Mouse (Mus musculus) gastrocnemius, postnatal 10 days (tissue): ENCODE measurements around the gene Il12rb1. TPM values are rescaled to one million over a fixed set of nuclear protein-coding genes. Genes with fewer than 3 reads are reported as not detected.
A peak's percentile ranks its signal among the peaks of the same experiment; 100 is the strongest.

Experiments used
- DNase-seq: peaks from one replicate; pipeline ENCODE4 v3.0.0; 2021; ENCODE audit warnings: mixed read lengths
- microRNA-seq, 2 experiments: library from miRNA; unstranded; fragments of <30 nt; microRNA quantifications; one replicate each; pipeline ENCODE4 v1.2.0; 2021
- total RNA-seq, 2 experiments: library from RNA; stranded (reverse); gene quantifications; 2 replicates each; pipeline ENCODE4 v1.2.3; 2021

The Il12rb1 gene
- total RNA-seq, 2 experiments from 2014 or later, result 0.16 to 0.23 TPM

GRCm38 (mm10) chr8:70852595-70853231 is 44.5 kb downstream of the Il12rb1 start:
- no peak for DNase-seq

GRCm38 (mm10) chr8:70853863-70854262 is 45.6 kb downstream of the Il12rb1 start:
- no peak for DNase-seq

GRCm38 (mm10) chr8:70856028-70856427 is 47.8 kb downstream of the Il12rb1 start:
- DNase-seq, result no peak

GRCm38 (mm10) chr8:70856541-70857197 is 48.4 kb downstream of the Il12rb1 start:
- DNase-seq, result peak; percentile 71

- DNase-seq, result no peak
These were observed 49.3 kb downstream of the Il12rb1 start for GRCm38 (mm10) chr8:70857516-70857915.

GRCm38 (mm10) chr8:70862824-70863641 is 54.8 kb downstream of the Il12rb1 start, which contains the start of gene Kcnn1:
Gene Kcnn1, minus strand, starts transcription at chr8:70863258.
- DNase-seq, result no peak

GRCm38 (mm10) chr8:70863956-70864711 is 55.9 kb downstream of the Il12rb1 start:
- DNase-seq, result no peak

- DNase-seq, result no peak
These were observed 56.5 kb downstream of the Il12rb1 start for GRCm38 (mm10) chr8:70864712-70865221.

GRCm38 (mm10) chr8:70865350-70866000 is 57.2 kb downstream of the Il12rb1 start:
- peak; percentile 97 for DNase-seq

- DNase-seq, result no peak
These were observed 57.8 kb downstream of the Il12rb1 start for GRCm38 (mm10) chr8:70866001-70866520.

GRCm38 (mm10) chr8:70866566-70866965 is 58.3 kb downstream of the Il12rb1 start:
- no peak for DNase-seq

- no peak for DNase-seq
These were observed 60.4 kb downstream of the Il12rb1 start for GRCm38 (mm10) chr8:70868559-70869198.

- DNase-seq, result no peak
These were observed 60.9 kb downstream of the Il12rb1 start for GRCm38 (mm10) chr8:70869199-70869571.

- DNase-seq, result peak; percentile 73
These were observed 61.4 kb downstream of the Il12rb1 start for GRCm38 (mm10) chr8:70869601-70870041.

Small RNAs within 50 kb of the gene (microRNA-seq; reads per million reads assigned to microRNA genes)
- gene Mir7240, result 0 reads per million in 2 experiments

Other genes starting within 250 kb of the Il12rb1 start
- gene Isyna1, start 214.1 kb upstream of the Il12rb1 start, total RNA-seq, result 10 to 100 TPM; 30.0 to 31.6 TPM
- gene Ssbp4, start 199.6 kb upstream of the Il12rb1 start, total RNA-seq, result 10 to 100 TPM; 31.1 to 40.1 TPM
- gene Lrrc25, start 192.3 kb upstream of the Il12rb1 start, total RNA-seq, result 1 to 10 TPM; 1.2 to 3.0 TPM
- gene Gdf15, start 176.0 kb upstream of the Il12rb1 start, total RNA-seq, result not detected
- gene Pgpep1, start 148.1 kb upstream of the Il12rb1 start, total RNA-seq, result 10 to 100 TPM; 22.5 to 23.4 TPM
- 10 to 100 TPM; 82.3 to 83.0 TPM for gene Lsm4, start 135.2 kb upstream of the Il12rb1 start, total RNA-seq
- 100 to 1,000 TPM in 1 of 2 experiments, 10 to 100 TPM in 1; 79.2 to 130 TPM for gene Jund, start 109.5 kb upstream of the Il12rb1 start, total RNA-seq
- not detected for gene Iqcn, start 105.0 kb upstream of the Il12rb1 start, total RNA-seq
- gene Gm3336, start 89.9 kb upstream of the Il12rb1 start, total RNA-seq, result not detected
- gene Pde4c, start 84.7 kb upstream of the Il12rb1 start, total RNA-seq, result 1 to 10 TPM; 2.5 to 3.0 TPM
- 10 to 100 TPM; 44.6 to 50.4 TPM for gene Rab3a, start 53.8 kb upstream of the Il12rb1 start, total RNA-seq
- gene Mpv17l2, start 47.5 kb upstream of the Il12rb1 start, total RNA-seq, result 10 to 100 TPM; 30.1 to 31.4 TPM
- 10 to 100 TPM; 39.4 to 47.2 TPM for gene Pik3r2, start 31.7 kb upstream of the Il12rb1 start, total RNA-seq
- 1 to 10 TPM; 7.2 to 8.9 TPM for gene Mast3, start 3.4 kb upstream of the Il12rb1 start, total RNA-seq
- gene Arrdc2, start 31.3 kb downstream of the Il12rb1 start, total RNA-seq, result 10 to 100 TPM in 1 of 2 experiments, 1 to 10 TPM in 1; 4.3 to 27.1 TPM
- 1 to 10 TPM; 3.7 to 3.8 TPM for gene Kcnn1, start 54.8 kb downstream of the Il12rb1 start, total RNA-seq
- 10 to 100 TPM; 42.8 to 45.0 TPM for gene Ccdc124, start 65.5 kb downstream of the Il12rb1 start, total RNA-seq
- under 1 TPM in 1 of 2 experiments, not detected in 1; 0.09 TPM for gene Slc5a5, start 84.3 kb downstream of the Il12rb1 start, total RNA-seq
- gene Rpl18a, start 89.0 kb downstream of the Il12rb1 start, total RNA-seq, result 1,000 to 10,000 TPM; 1,533 to 1,604 TPM
- 10 to 100 TPM; 17.3 to 24.5 TPM for gene Map1s, start 97.5 kb downstream of the Il12rb1 start, total RNA-seq